Mouse (Mus musculus) left cerebral cortex, postnatal 36 days (tissue): ENCODE data around the gene Tmem266. TPM values are rescaled to one million over a fixed set of nuclear protein-coding genes. Genes with fewer than 3 reads are reported as not detected.

ENCODE experiments used
- DNase-seq, 2 experiments: peaks; one replicate each; pipeline ENCODE4 v3.0.0; 2021 to 2022; ENCODE audit warnings: low spot score in 2 of 2, mixed read lengths in 1 of 2
- intact Hi-C: fragments of 180-260 bp; cut with DNase I; formaldehyde crosslinking; loops from one replicate; pipeline ENCODE4 v1.15.1; 2025
- total RNA-seq, 2 experiments: library from RNA; stranded (reverse); gene quantifications; 2 replicates each; pipeline ENCODE4 v1.2.3; 2021

Tmem266 gene
- total RNA-seq, 2 experiments from 2014 or later: 8.5 to 10.0 TPM

- no peak for DNase-seq
- intact Hi-C loops: no loop called here
Measured at GRCm38 (mm10) chr9:55432306-55433289, 105.9 kb downstream of the Tmem266 start.

- intact Hi-C loops: no loop called here
- no peak for DNase-seq
Measured at GRCm38 (mm10) chr9:55433875-55434274, 107.2 kb downstream of the Tmem266 start.

- DNase-seq: no peak
- intact Hi-C loops: no loop called here
Measured at GRCm38 (mm10) chr9:55438433-55438832, 111.7 kb downstream of the Tmem266 start.

GRCm38 (mm10) chr9:55439206-55439780, 112.6 kb downstream of the Tmem266 start:
- intact Hi-C loops: no loop called here

GRCm38 (mm10) chr9:55447509-55447908, 120.8 kb downstream of the Tmem266 start:
- intact Hi-C loops: no loop called here
- DNase-seq: no peak

More at GRCm38 (mm10) chr9:55439206-55439780, 112.6 kb downstream of the Tmem266 start:
- DNase-seq: no peak

- DNase-seq: no peak
- intact Hi-C loops: no loop called here
Measured at GRCm38 (mm10) chr9:55449108-55449507, 122.4 kb downstream of the Tmem266 start.

GRCm38 (mm10) chr9:55450035-55450434, 123.3 kb downstream of the Tmem266 start:
- intact Hi-C loops: no loop called here
- no peak for DNase-seq

- peak in 1 of 2 experiments; percentile 21 for DNase-seq
- intact Hi-C loops: no loop called here
Measured at GRCm38 (mm10) chr9:55451426-55451825, 124.7 kb downstream of the Tmem266 start.

GRCm38 (mm10) chr9:55452906-55453305, 126.2 kb downstream of the Tmem266 start:
- no peak for DNase-seq
- intact Hi-C loops: no loop called here

- intact Hi-C loops: no loop called here
- DNase-seq: no peak
Measured at GRCm38 (mm10) chr9:55453366-55453765, 126.7 kb downstream of the Tmem266 start.

- intact Hi-C loops: no loop called here
Measured at GRCm38 (mm10) chr9:55468397-55468796, 141.7 kb downstream of the Tmem266 start.

GRCm38 (mm10) chr9:55476084-55476483, 149.4 kb downstream of the Tmem266 start:
- intact Hi-C loops: no loop called here
- DNase-seq: no peak

More at GRCm38 (mm10) chr9:55468397-55468796, 141.7 kb downstream of the Tmem266 start:
- no peak for DNase-seq

- DNase-seq: no peak
- intact Hi-C loops: no loop called here
Measured at GRCm38 (mm10) chr9:55478699-55479098, 152.0 kb downstream of the Tmem266 start.

- intact Hi-C loops: no loop called here
- no peak for DNase-seq
Measured at GRCm38 (mm10) chr9:55482116-55482515, 155.4 kb downstream of the Tmem266 start.

Other genes with a start within 250 kb of the Tmem266 start
- gene Ube2q2, start 178.1 kb upstream of the Tmem266 start, total RNA-seq: 10 to 100 TPM; 65.6 to 66.4 TPM
- gene Fbxo22, start 118.0 kb upstream of the Tmem266 start, total RNA-seq: 10 to 100 TPM; 40.5 to 41.7 TPM
- gene Nrg4, start 69 bp upstream of the Tmem266 start, total RNA-seq: 1 to 10 TPM in 1 of 2 experiments, under 1 TPM in 1; 0.96 to 1.0 TPM
- gene Etfa, start 185.3 kb downstream of the Tmem266 start, total RNA-seq: 10 to 100 TPM; 38.7 to 44.6 TPM
- not detected for gene Isl2, start 211.8 kb downstream of the Tmem266 start, total RNA-seq